Mouse (Mus musculus) megakaryocyte, adult 5-6 weeks (primary cell): ENCODE measurements at regions not wholly inside any gene's neighbourhood (a gene's known extent, or its start where the extent isn't known, plus 50 kb on each side); places are given as distances from the start of the nearest gene placed in this dataset.

Source experiments
- ATAC-seq: 2 replicates; pipeline ENCODE4 v1.8.0; 2016; ENCODE audit warnings: mild to moderate bottlenecking, inconsistent platforms; ENCODE audit not compliant: poor library complexity, severe bottlenecking

GRCm38 (mm10) chr1:55977796-55978195 lies 572.1 kb downstream of the Plcl1 start:
- no peak for ATAC-seq

GRCm38 (mm10) chr1:55983522-55984066 lies 577.9 kb downstream of the Plcl1 start:
- peak; percentile 30; the same call in 1 of the 2 replicates for ATAC-seq

- ATAC-seq: no peak
These were observed 591.4 kb downstream of the Plcl1 start for GRCm38 (mm10) chr1:55997074-55997473.
